Mouse (Mus musculus) heart, embryonic 16.5 days (tissue): Measurements from ENCODE around the gene Manea. TPM values are rescaled to one million over a fixed set of nuclear protein-coding genes. Genes with fewer than 3 reads are reported as not detected.
"Not testable (repeated sequence)": the region's sequence is repeated elsewhere in the genome, so short reads cannot be mapped to it uniquely, and the experiment has no call there.

ENCODE experiments used
- ATAC-seq: fragments of 200-750 bp; cut with Nextera tagmentation; replicated peaks from 2 replicates; pipeline ENCODE4 v1.8.0; 2017; ENCODE audit warnings: moderate number of reproducible peaks; ENCODE audit not compliant: insufficient read depth, low FRiP score; ENCODE audit errors: extremely low read depth
- H3K27ac ChIP-seq: fragments of 300-500 bp; sonication (generic); 2 replicates; pipeline ENCODE4 v1.5.1; 2014; ENCODE audit warnings: mild to moderate bottlenecking, low read length, control low read depth, moderate library complexity
- H3K27me3 ChIP-seq: fragments of 300-500 bp; sonication (generic); 2 replicates; pipeline ENCODE4 v1.6.1; 2014; ENCODE audit warnings: low read length, mixed read lengths; ENCODE audit not compliant: control insufficient read depth, insufficient read depth
- H3K36me3 ChIP-seq: fragments of 300-500 bp; sonication (generic); 2 replicates; pipeline ENCODE4 v1.6.1; 2014; ENCODE audit not compliant: control insufficient read depth, insufficient read depth
- H3K4me1 ChIP-seq: fragments of 300-500 bp; sonication (generic); 2 replicates; pipeline ENCODE4 v1.6.1; 2014; ENCODE audit warnings: low read length, mixed read lengths; ENCODE audit not compliant: control insufficient read depth, insufficient read depth
- H3K4me2 ChIP-seq: fragments of 300-500 bp; sonication (generic); 2 replicates; pipeline ENCODE4 v1.6.1; 2014; ENCODE audit warnings: low read depth, mild to moderate bottlenecking, control low read depth, low read length
- H3K4me3 ChIP-seq: fragments of 300-500 bp; sonication (generic); 2 replicates; pipeline ENCODE4 v1.5.1; 2014; ENCODE audit warnings: mild to moderate bottlenecking, control low read depth, low read length
- H3K9ac ChIP-seq: fragments of 300-500 bp; sonication (generic); 2 replicates; pipeline ENCODE4 v1.6.1; 2014; ENCODE audit warnings: low read length, control low read depth
- H3K9me3 ChIP-seq: fragments of 300-500 bp; sonication (generic); replicated peaks from 2 replicates; pipeline ENCODE4 v1.6.1; 2016; ENCODE audit warnings: low read length; ENCODE audit not compliant: control insufficient read depth
- WGBS: fragments of 180-500 bp; shearing (Covaris S2); extraction: QIAGEN DNeasy Blood & Tissue Kit; methylation state at CpG from one replicate; pipeline ENCODE4 v1.1.7; 2014; 5-methylcytosine and 5-hydroxymethylcytosine counted together
- polyA plus RNA-seq: library from polyadenylated mRNA; unstranded; fragments of >200 nt; fragmentation: Nextera tagmentation; extraction: Ambion mirVana; gene quantifications from 2 replicates; pipeline ENCODE4 v1.2.1, GENCODE M21; 2015

Gene Manea
- polyA plus RNA-seq, 1 experiment from 2014 or later, result 11.2 TPM

DNA sequence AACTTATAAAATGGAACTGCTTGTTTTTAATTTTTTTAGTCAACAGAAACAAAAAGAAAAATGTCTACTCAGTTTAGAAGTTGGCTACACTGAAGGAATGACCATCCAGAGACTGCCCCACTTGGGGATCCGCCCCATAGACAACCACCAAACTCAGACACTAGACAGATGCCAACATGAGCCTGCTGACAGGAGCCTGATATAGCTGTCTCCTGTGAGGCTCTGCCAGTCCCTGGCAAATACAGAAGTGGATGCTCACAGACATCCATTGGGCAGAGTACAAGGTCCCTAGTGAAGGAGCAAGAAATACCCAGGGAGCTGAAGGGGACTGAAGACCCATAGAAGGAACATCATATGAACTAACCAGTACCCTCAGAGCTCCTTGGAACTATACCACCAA lies 42.0 kb downstream of the Manea start:
- not testable (repeated sequence) for H3K4me2 ChIP-seq, H3K9ac ChIP-seq, H3K36me3 ChIP-seq, H3K4me3 ChIP-seq, H3K27ac ChIP-seq, H3K27me3 ChIP-seq, H3K9me3 ChIP-seq, ATAC-seq, H3K4me1 ChIP-seq
- 52% methylated on average over 1 of the region's 1 CpGs for WGBS

DNA sequence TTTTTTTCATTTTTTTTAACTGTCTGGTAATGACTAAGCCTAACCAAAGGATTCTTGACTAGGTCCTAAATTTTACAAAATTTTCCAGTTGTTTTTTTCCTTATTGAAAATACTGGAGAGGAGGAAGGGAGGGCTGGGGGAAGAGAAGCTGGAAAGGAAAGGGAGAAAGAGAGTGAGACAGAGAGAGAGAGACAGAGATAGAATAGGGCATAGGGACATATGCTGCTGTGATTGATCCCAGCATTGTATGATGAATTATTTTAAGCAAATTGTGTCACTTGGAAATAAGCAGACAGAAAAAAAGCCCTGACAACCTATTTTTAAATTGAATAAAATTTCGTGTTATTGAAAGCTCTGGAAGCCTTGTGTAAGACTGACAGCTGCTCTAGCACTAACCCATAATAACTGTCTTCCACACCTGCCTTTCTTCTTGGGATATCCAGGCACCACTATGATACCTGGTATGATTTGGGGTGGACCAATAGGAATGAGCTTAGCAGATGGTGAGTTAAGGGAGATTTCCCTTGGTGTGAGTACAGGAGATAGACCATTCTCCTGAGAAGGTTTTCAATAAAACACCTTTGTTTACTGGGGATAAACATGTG lies 69.5 kb downstream of the Manea start:
- no peak overlapping the region for H3K27ac ChIP-seq
- no peak overlapping the region for H3K4me3 ChIP-seq
- ATAC-seq, result no peak
- no peak overlapping the region for H3K9ac ChIP-seq
- no peaks in the 10 kb centered on the region for H3K36me3 ChIP-seq
- no peaks in the 10 kb centered on the region for H3K9me3 ChIP-seq
- H3K27me3 ChIP-seq, result no peaks in the 10 kb centered on the region
- H3K4me1 ChIP-seq, result no peaks in the 10 kb centered on the region
- H3K4me2 ChIP-seq, result no peak overlapping the region
- WGBS, result 35% methylated on average over 1 of the region's 1 CpGs

DNA sequence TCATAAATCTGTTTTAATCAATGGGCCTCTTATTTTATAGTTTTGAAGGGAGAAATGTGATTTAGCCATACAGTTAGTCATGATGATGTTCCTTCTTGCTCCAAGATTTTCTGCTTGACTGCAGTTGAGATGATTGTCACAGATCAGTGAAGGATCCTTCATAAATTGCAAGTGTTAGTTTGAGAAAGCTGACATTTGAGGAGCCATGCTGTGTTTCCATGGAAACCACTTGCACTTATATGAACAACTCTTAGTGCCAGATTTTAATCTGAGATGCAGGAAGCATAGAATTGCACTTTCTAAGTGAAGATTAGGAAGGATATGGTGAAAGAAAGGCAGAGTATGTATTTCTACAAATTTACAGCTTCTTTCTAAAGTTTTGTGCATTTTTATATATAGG lies 70.4 kb downstream of the Manea start:
- Histone ChIP-seq H3K27me3 (no peaks in the 10 kb centered on the region), H3K36me3 (no peaks in the 10 kb centered on the region), H3K4me3 (no peak overlapping the region), H3K4me1 (no peaks in the 10 kb centered on the region), H3K9me3 (no peaks in the 10 kb centered on the region), H3K27ac (no peak overlapping the region), H3K4me2 (no peak overlapping the region), H3K9ac (no peak overlapping the region)
- ATAC-seq, result no peak

DNA sequence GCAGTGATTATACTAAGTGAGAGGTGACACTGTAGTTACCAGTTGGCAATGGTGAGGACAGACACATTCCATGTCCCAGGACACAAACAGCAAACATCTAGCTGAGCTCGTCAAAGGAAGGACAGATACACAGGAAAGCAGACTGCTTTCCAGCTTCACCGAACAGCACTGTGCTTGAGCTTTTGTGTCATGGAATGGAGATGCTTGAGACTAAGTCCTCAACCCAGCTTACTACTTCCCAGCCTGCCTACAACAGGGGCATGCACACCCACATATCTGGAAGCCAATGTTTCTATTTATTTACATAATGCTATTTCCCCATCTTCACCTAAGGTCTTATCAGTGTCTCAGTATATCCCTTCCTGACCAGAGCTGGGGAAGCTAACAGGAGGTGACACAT lies 70.9 kb downstream of the Manea start:
- no peak for ATAC-seq
- no peaks in the 10 kb centered on the region for H3K36me3 ChIP-seq
- WGBS, result 37% methylated on average over 2 of the region's 2 CpGs
- H3K27ac ChIP-seq, result no peak overlapping the region
- no peaks in the 10 kb centered on the region for H3K27me3 ChIP-seq
- H3K4me2 ChIP-seq, result no peak overlapping the region
- H3K9ac ChIP-seq, result no peak overlapping the region
- H3K4me3 ChIP-seq, result no peak overlapping the region
- no peaks in the 10 kb centered on the region for H3K4me1 ChIP-seq
- no peaks in the 10 kb centered on the region for H3K9me3 ChIP-seq
